Mouse (Mus musculus) C2C12 (cell line): ENCODE data around the gene Nudcd2. TPM values are rescaled to one million over a fixed set of nuclear protein-coding genes. Genes with fewer than 3 reads are reported as not detected.

Experiments
- H3K27me3 ChIP-seq: one replicate; pipeline ENCODE4 v1.6.1; 2011; ENCODE audit not compliant: control insufficient read depth, insufficient read depth, insufficient read length
- H3K36me3 ChIP-seq: one replicate; pipeline ENCODE4 v1.6.1; 2011; ENCODE audit not compliant: control insufficient read depth, insufficient read depth
- H3K4me3 ChIP-seq: one replicate; pipeline ENCODE4 v1.5.1; 2011; ENCODE audit warnings: mild to moderate bottlenecking, control low read depth; ENCODE audit not compliant: poor library complexity, insufficient read depth, severe bottlenecking
- H3K79me2 ChIP-seq: one replicate; pipeline ENCODE4 v1.6.1; 2011; ENCODE audit not compliant: control insufficient read depth, insufficient read depth
- H3K79me3 ChIP-seq: one replicate; pipeline ENCODE4 v1.6.1; 2011; ENCODE audit warnings: low read depth, control low read depth
- H3ac ChIP-seq: one replicate; pipeline ENCODE3; 2011; ENCODE audit warnings: low read depth; ENCODE audit not compliant: control insufficient read depth, insufficient read length
- CEBPB ChIP-seq: IDR thresholded peaks from one replicate; pipeline ENCODE4 v1.6.1; 2011; ENCODE audit warnings: low read depth, mild to moderate bottlenecking, control low read depth, moderate library complexity
- CTCF ChIP-seq: IDR thresholded peaks from one replicate; pipeline ENCODE4 v1.5.1; 2011; ENCODE audit not compliant: control insufficient read depth, insufficient read depth, insufficient read length
- FOSL1 ChIP-seq: IDR thresholded peaks from one replicate; pipeline ENCODE4 v1.8.0; 2011; ENCODE audit warnings: mild to moderate bottlenecking, low read length; ENCODE audit not compliant: poor library complexity, insufficient read depth, severe bottlenecking
- MAX ChIP-seq: IDR thresholded peaks from one replicate; pipeline ENCODE4 v1.6.1; 2011; ENCODE audit warnings: mild to moderate bottlenecking, control low read depth
- MYOD1 ChIP-seq: IDR thresholded peaks from one replicate; pipeline ENCODE4 v1.6.1; 2011; ENCODE audit warnings: low read depth; ENCODE audit not compliant: control insufficient read depth, insufficient read length
- MYOG ChIP-seq: IDR thresholded peaks from one replicate; pipeline ENCODE4 v1.6.1; 2011; ENCODE audit not compliant: control insufficient read depth, insufficient read length; ENCODE audit errors: extremely low read depth
- USF1 ChIP-seq: IDR thresholded peaks from one replicate; pipeline ENCODE4 v1.6.1; 2011; ENCODE audit warnings: low read depth, mild to moderate bottlenecking, control low read depth, moderate library complexity
- polyA plus RNA-seq: library from polyadenylated mRNA; unstranded; fragments of >200 nt; fragmentation: generic; extraction: Trizol; gene quantifications from one replicate; pipeline ENCODE4 v1.2.1, GENCODE M21; 2012; ENCODE audit warnings: missing spikeins

Gene Nudcd2
- polyA plus RNA-seq, 1 experiment, result 64.2 TPM

DNA sequence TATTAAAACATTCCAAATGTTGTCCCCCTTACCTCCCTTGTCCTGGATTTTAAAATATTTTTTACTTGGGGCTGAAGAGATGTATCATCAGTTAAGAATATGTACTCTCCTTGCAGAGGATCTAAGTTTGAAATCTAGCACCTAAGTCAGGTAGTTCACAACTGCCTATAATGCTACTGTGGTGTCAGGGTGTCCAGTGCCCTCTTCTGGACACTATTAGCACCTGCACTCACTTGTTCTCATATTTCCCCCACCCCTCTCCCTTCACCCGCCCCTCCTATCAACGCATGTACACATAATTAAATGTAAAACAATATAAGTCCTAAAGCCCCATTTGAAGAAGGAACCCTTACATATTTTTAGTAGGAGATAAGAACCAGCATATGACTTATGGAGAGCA is 29.9 kb downstream of the Nudcd2 start:
- H3K4me3 ChIP-seq, result no peak overlapping the region
- no peaks in the 10 kb centered on the region for H3K79me2 ChIP-seq
- H3K79me3 ChIP-seq, result no peaks in the 10 kb centered on the region
- H3K27me3 ChIP-seq, result no peaks in the 10 kb centered on the region
- TF ChIP-seq CTCF, result peak; percentile 29
- TF ChIP-seq MYOD1, result no peak
- TF ChIP-seq CEBPB, result no peak
- TF ChIP-seq USF1, result no peak
- no peak for TF ChIP-seq MAX
- TF ChIP-seq FOSL1, result no peak
- no peak for TF ChIP-seq MYOG
- no peak overlapping the region for H3ac ChIP-seq
- no peaks in the 10 kb centered on the region for H3K36me3 ChIP-seq

DNA sequence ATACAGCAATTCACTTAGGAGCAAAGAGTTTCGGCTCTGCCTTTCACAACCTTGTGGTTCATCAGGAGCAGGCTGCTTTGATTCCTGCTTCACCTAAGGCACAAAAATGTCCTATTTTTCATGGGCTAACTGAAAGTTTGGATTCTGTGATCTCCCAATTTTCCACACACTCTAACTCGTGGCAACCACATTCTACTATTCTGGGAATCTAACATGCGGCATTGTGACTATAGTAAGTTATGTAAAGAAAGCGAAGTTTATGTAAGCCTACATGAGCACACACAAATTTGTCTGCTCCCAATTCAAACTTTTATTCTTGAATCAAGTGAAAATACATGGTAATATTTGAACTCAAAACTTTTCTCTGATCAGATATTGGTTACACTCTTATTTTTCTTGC is 31.2 kb downstream of the Nudcd2 start:
- Histone ChIP-seq H3K36me3 (no peaks in the 10 kb centered on the region), H3K4me3 (no peak overlapping the region), H3K79me2 (no peaks in the 10 kb centered on the region), H3K27me3 (no peaks in the 10 kb centered on the region), H3ac (no peak overlapping the region), H3K79me3 (no peaks in the 10 kb centered on the region)
- TF ChIP-seq CEBPB (no peak), USF1 (no peak), CTCF (no peak), FOSL1 (no peak), MYOG (no peak), MYOD1 (no peak), MAX (no peak)

DNA sequence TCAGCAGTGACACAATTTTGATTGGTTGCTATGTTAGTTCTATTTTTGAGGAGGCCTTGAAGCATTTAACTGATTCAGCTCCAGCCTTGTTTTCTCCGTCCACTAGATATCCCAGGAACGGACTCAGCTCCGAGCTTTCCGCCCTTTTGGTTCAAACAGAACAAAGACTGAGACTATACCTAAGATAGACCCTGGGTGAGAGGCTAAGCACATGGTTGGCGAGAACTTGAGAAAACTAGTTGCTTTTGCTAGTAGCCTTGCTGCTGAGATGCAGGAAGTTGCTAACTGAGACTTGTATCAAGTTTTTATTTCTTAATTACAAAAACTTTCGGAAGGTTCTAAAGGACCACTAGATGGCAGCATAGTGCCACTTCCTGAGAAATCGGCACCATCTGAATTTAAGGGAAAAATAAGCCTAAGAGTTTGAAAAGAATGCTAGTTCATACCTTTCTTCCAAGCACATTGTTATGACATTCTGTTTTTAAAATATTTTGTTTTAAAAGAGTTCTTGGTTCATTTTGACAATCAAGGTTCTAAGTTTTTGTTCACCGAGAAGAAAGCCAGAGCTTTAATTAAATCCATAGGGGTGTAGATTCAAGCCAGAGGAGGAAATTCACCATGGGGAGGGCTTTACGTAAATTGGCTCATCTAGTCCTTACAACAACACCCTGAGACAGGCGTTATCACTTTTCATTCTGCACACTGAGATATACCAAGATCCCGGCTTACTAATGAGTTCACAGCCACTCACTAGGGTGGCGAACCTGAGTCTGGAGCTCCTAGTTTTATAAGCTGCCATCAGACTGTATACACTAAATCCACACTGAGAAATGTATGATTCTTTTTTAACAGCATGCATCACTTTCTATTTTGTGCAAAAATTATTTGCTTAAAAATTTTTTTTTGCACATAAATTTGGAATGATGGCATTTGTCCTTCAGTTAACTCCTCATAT is 42.1 kb downstream of the Nudcd2 start:
- H3K79me2 ChIP-seq, result no peaks in the 10 kb centered on the region
- H3K79me3 ChIP-seq, result no peaks in the 10 kb centered on the region
- H3K36me3 ChIP-seq, result no peaks in the 10 kb centered on the region
- H3K4me3 ChIP-seq, result no peak overlapping the region
- no peak overlapping the region for H3ac ChIP-seq
- TF ChIP-seq MYOD1 (no peak), CEBPB (no peak), FOSL1 (no peak), USF1 (no peak), CTCF (no peak)
- no peaks in the 10 kb centered on the region for H3K27me3 ChIP-seq

DNA sequence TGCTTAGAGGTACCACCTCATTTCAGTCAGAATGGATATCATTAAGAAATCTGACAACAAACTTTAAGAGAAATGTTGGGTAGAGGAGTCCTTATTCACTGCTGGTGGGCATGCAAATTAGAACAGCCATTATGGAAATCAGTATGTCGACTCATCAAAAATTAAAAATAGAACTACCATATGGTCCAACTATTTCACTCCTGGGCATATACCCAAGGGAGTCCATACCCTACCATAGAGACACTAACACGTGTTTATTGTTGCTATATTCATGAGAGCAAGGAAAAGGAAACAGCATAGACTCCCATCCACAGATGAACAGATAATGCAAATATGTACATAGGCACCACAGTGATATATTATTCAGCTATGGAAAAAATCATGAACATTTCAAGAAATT is 48.4 kb downstream of the Nudcd2 start:
- Histone ChIP-seq H3ac (no peak overlapping the region), H3K27me3 (no peaks in the 10 kb centered on the region), H3K36me3 (no peaks in the 10 kb centered on the region), H3K79me3 (no peaks in the 10 kb centered on the region), H3K79me2 (no peaks in the 10 kb centered on the region), H3K4me3 (no peak overlapping the region)
- TF ChIP-seq MYOG, result no peak
- TF ChIP-seq MYOD1, result no peak
- no peak for TF ChIP-seq MAX
- no peak for TF ChIP-seq USF1
- TF ChIP-seq CEBPB, result no peak
- TF ChIP-seq FOSL1, result no peak
- no peak for TF ChIP-seq CTCF

DNA sequence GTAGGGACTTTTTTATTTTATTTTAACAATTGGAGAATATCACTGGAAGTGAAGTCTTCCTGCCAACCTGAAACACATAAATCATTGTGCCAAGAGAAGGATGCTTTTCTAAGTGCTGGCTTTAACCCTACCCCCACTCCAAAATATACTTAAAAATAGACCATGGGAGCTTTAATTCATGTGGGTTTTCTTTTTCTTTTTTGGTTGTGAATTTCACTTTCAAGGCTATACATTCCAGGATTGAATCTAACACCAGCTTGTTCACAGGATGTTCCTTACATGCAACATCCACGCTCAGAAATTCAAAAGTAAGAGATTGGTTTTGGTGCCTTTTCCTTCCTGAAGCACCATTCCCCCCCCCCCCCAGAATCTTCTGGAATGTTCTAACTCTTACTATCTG is 49.9 kb downstream of the Nudcd2 start:
- no peak overlapping the region for H3K4me3 ChIP-seq
- no peak for TF ChIP-seq CTCF
- no peak for TF ChIP-seq FOSL1
- no peak for TF ChIP-seq MAX
- no peak for TF ChIP-seq MYOG
- TF ChIP-seq CEBPB, result no peak
- TF ChIP-seq MYOD1, result no peak
- TF ChIP-seq USF1, result no peak

More for the DNA sequence above, 49.9 kb downstream of the Nudcd2 start:
- H3K36me3 ChIP-seq, result no peaks in the 10 kb centered on the region
- no peaks in the 10 kb centered on the region for H3K79me2 ChIP-seq
- no peaks in the 10 kb centered on the region for H3K79me3 ChIP-seq
- no peak overlapping the region for H3ac ChIP-seq
- H3K27me3 ChIP-seq, result no peaks in the 10 kb centered on the region
